Mouse (Mus musculus) lung, postnatal 25 days (tissue): Measurements from ENCODE around the gene Pdzd3.

Experiments
- DNase-seq: peaks from one replicate; pipeline ENCODE4 v3.0.0; 2022; ENCODE audit warnings: low spot score

The Pdzd3 gene

GRCm38 (mm10) chr9:44199580-44199979, 51.7 kb downstream of the Pdzd3 start:
- DNase-seq, result peak; percentile 59

GRCm38 (mm10) chr9:44199166-44199565, 52.1 kb downstream of the Pdzd3 start:
- DNase-seq, result no peak
